ENCODE assay signal across 42 mouse cellular contexts in genomic region chr2:86021518-86021917, GRCm38 (mm10). TPM values are rescaled to one million over a fixed set of nuclear protein-coding genes. Genes with fewer than 3 reads are reported as not detected.
"Had no signal": no experiment of that assay in that cellular context is flagged by ENCODE, and none has a peak within 500 bp of the region (broad histone marks: within the 10 kb centered on the region; RNA-seq: fewer than 3 reads in every experiment).

No protein-coding gene starts in this region.

RNA-seq across cellular contexts. Expression of gene Olfr1033, which starts 1.1 kb away (rescaled TPM):
- total RNA-seq: hematopoietic stem cell, adult 5-6 weeks; layer of hippocampus, adult 18-20 months; layer of hippocampus, adult 2 months; layer of hippocampus, adult 8-10 months; layer of hippocampus, postnatal 10 days; layer of hippocampus, postnatal 14 days; layer of hippocampus, postnatal 25 days; layer of hippocampus, postnatal 36 days; left cerebral cortex, adult 18-20 months; left cerebral cortex, adult 2 months; left cerebral cortex, adult 8-10 months had no signal
- polyA plus RNA-seq: hindbrain, embryonic 10.5 days; hindbrain, embryonic 11.5 days; hindbrain, embryonic 12.5 days; hindbrain, embryonic 13.5 days; hindbrain, embryonic 14.5 days; hindbrain, embryonic 15.5 days had no signal

RNA-seq across cellular contexts. Expression of gene Olfr1032, which starts 16.2 kb away (rescaled TPM):
- total RNA-seq: heart, postnatal 10 days; heart, postnatal 14 days; heart, postnatal 25 days; heart, postnatal 36 days; heart, postnatal 4 days; hematopoietic stem cell, adult 5-6 weeks; hindbrain, postnatal 0 days; layer of hippocampus, adult 18-20 months; layer of hippocampus, adult 2 months; layer of hippocampus, adult 8-10 months; layer of hippocampus, postnatal 10 days; layer of hippocampus, postnatal 14 days; layer of hippocampus, postnatal 25 days; layer of hippocampus, postnatal 36 days; left cerebral cortex, adult 18-20 months; left cerebral cortex, adult 2 months; left cerebral cortex, adult 8-10 months had no signal
- polyA plus RNA-seq: heart, embryonic 11.5 days; heart, embryonic 12.5 days; heart, embryonic 13.5 days; heart, embryonic 14.5 days; heart, embryonic 15.5 days; heart, embryonic 16.5 days; heart, postnatal 0 days; hindbrain, embryonic 10.5 days; hindbrain, embryonic 11.5 days; hindbrain, embryonic 12.5 days; hindbrain, embryonic 13.5 days; hindbrain, embryonic 14.5 days; hindbrain, embryonic 15.5 days; hindbrain, embryonic 16.5 days; hindbrain, postnatal 0 days; inflammation-experienced regulatory T-cells, adult 6 months; intestine, embryonic 14.5 days; intestine, embryonic 15.5 days; intestine, embryonic 16.5 days; intestine, postnatal 0 days; kidney, adult 2 months; kidney, embryonic 14.5 days; kidney, embryonic 15.5 days; kidney, embryonic 16.5 days; kidney, postnatal 0 days; large intestine, adult 2 months had no signal

RNA-seq across cellular contexts. Expression of gene Olfr1034, which starts 24.1 kb away (rescaled TPM):
- total RNA-seq: hematopoietic stem cell, adult 5-6 weeks; layer of hippocampus, adult 18-20 months; layer of hippocampus, adult 2 months; layer of hippocampus, adult 8-10 months; layer of hippocampus, postnatal 10 days; layer of hippocampus, postnatal 14 days; layer of hippocampus, postnatal 25 days; layer of hippocampus, postnatal 36 days; left cerebral cortex, adult 18-20 months; left cerebral cortex, adult 2 months; left cerebral cortex, adult 8-10 months had no signal
- polyA plus RNA-seq: heart, embryonic 11.5 days; heart, embryonic 12.5 days; heart, embryonic 13.5 days; heart, embryonic 16.5 days; hindbrain, embryonic 10.5 days; hindbrain, embryonic 11.5 days; hindbrain, embryonic 12.5 days; hindbrain, embryonic 13.5 days; hindbrain, embryonic 14.5 days; hindbrain, embryonic 15.5 days; hindbrain, embryonic 16.5 days; inflammation-experienced regulatory T-cells, adult 6 months; intestine, embryonic 14.5 days; intestine, embryonic 16.5 days; kidney, embryonic 14.5 days had no signal

RNA-seq across cellular contexts. Expression of gene Olfr1031, which starts 31.4 kb away (rescaled TPM):
- total RNA-seq: heart, postnatal 10 days; heart, postnatal 14 days; heart, postnatal 25 days; heart, postnatal 36 days; heart, postnatal 4 days; hematopoietic stem cell, adult 5-6 weeks; hindbrain, postnatal 0 days; layer of hippocampus, adult 18-20 months; layer of hippocampus, adult 2 months; layer of hippocampus, adult 8-10 months; layer of hippocampus, postnatal 10 days; layer of hippocampus, postnatal 14 days; layer of hippocampus, postnatal 25 days; layer of hippocampus, postnatal 36 days; left cerebral cortex, adult 18-20 months; left cerebral cortex, adult 2 months; left cerebral cortex, adult 8-10 months had no signal
- polyA plus RNA-seq: heart, embryonic 11.5 days; heart, embryonic 12.5 days; heart, embryonic 13.5 days; heart, embryonic 14.5 days; heart, embryonic 15.5 days; heart, embryonic 16.5 days; heart, postnatal 0 days; hindbrain, embryonic 10.5 days; hindbrain, embryonic 11.5 days; hindbrain, embryonic 12.5 days; hindbrain, embryonic 13.5 days; hindbrain, embryonic 14.5 days; hindbrain, embryonic 15.5 days; hindbrain, embryonic 16.5 days; hindbrain, postnatal 0 days; inflammation-experienced regulatory T-cells, adult 6 months; intestine, embryonic 14.5 days; intestine, embryonic 15.5 days; intestine, embryonic 16.5 days; intestine, postnatal 0 days; kidney, adult 2 months; kidney, embryonic 14.5 days; kidney, embryonic 15.5 days; kidney, embryonic 16.5 days; kidney, postnatal 0 days; large intestine, adult 2 months had no signal

RNA-seq across cellular contexts. Expression of gene Olfr1030, which starts 42.4 kb away (rescaled TPM):
- total RNA-seq: heart, postnatal 10 days; heart, postnatal 14 days; heart, postnatal 25 days; heart, postnatal 36 days; heart, postnatal 4 days; hematopoietic stem cell, adult 5-6 weeks; hindbrain, postnatal 0 days; layer of hippocampus, adult 18-20 months; layer of hippocampus, adult 2 months; layer of hippocampus, adult 8-10 months; layer of hippocampus, postnatal 10 days; layer of hippocampus, postnatal 14 days; layer of hippocampus, postnatal 25 days; layer of hippocampus, postnatal 36 days; left cerebral cortex, adult 18-20 months; left cerebral cortex, adult 2 months; left cerebral cortex, adult 8-10 months had no signal
- polyA plus RNA-seq: heart, embryonic 11.5 days; heart, embryonic 12.5 days; heart, embryonic 13.5 days; heart, embryonic 14.5 days; heart, embryonic 15.5 days; heart, embryonic 16.5 days; heart, postnatal 0 days; hindbrain, embryonic 10.5 days; hindbrain, embryonic 11.5 days; hindbrain, embryonic 12.5 days; hindbrain, embryonic 13.5 days; hindbrain, embryonic 14.5 days; hindbrain, embryonic 15.5 days; hindbrain, embryonic 16.5 days; hindbrain, postnatal 0 days; inflammation-experienced regulatory T-cells, adult 6 months; intestine, embryonic 14.5 days; intestine, embryonic 15.5 days; intestine, embryonic 16.5 days; intestine, postnatal 0 days; kidney, adult 2 months; kidney, embryonic 14.5 days; kidney, embryonic 15.5 days; kidney, embryonic 16.5 days; kidney, postnatal 0 days; large intestine, adult 2 months had no signal
